Mouse (Mus musculus) testis, adult 2 months (tissue): ENCODE results near the gene Usf2. TPM values are rescaled to one million over a fixed set of nuclear protein-coding genes. Genes with fewer than 3 reads are reported as not detected.
"Not testable (repeated sequence)": the region's sequence is repeated elsewhere in the genome, so short reads cannot be mapped to it uniquely, and the experiment has no call there.

Experiments used
- H3K27ac ChIP-seq: fragments of 200-500 bp; 2 replicates; pipeline ENCODE4 v1.5.1; 2012; ENCODE audit warnings: low read depth, low read length; ENCODE audit not compliant: control insufficient read depth, insufficient read depth
- H3K27me3 ChIP-seq: fragments of 200-500 bp; 2 replicates; pipeline ENCODE4 v1.6.1; 2012; ENCODE audit warnings: mild to moderate bottlenecking, low read length, moderate library complexity; ENCODE audit not compliant: control insufficient read depth, insufficient read depth
- H3K36me3 ChIP-seq: fragments of 200-500 bp; 2 replicates; pipeline ENCODE4 v1.6.1; 2012; ENCODE audit warnings: mild to moderate bottlenecking, low read length; ENCODE audit not compliant: control insufficient read depth, insufficient read depth
- H3K4me1 ChIP-seq: fragments of 200-500 bp; 2 replicates; pipeline ENCODE4 v1.6.1; 2012; ENCODE audit warnings: low read length; ENCODE audit not compliant: control insufficient read depth, insufficient read depth
- H3K4me3 ChIP-seq: fragments of 200-500 bp; 2 replicates; pipeline ENCODE4 v1.5.1; 2012; ENCODE audit warnings: low read depth, mild to moderate bottlenecking, low read length, moderate library complexity, mixed read lengths; ENCODE audit not compliant: control insufficient read depth
- CTCF ChIP-seq: fragments of 200-500 bp; IDR thresholded peaks from 2 replicates; pipeline ENCODE4 v1.5.1; 2012; ENCODE audit warnings: low read depth, mild to moderate bottlenecking, inconsistent platforms, low read length, moderate library complexity; ENCODE audit not compliant: control insufficient read depth, insufficient read depth, insufficient replicate concordance
- POLR2A ChIP-seq: fragments of 200-500 bp; IDR thresholded peaks from 2 replicates; pipeline ENCODE4 v1.6.1; 2012; ENCODE audit warnings: low read depth, mild to moderate bottlenecking, inconsistent platforms, low read length, moderate library complexity; ENCODE audit not compliant: control insufficient read depth
- polyA plus RNA-seq: library from polyadenylated mRNA; depleted of rRNA; stranded (reverse); fragments of >200 nt; gene quantifications from 2 replicates; pipeline ENCODE4 v1.2.3, GENCODE M21; 2012

Usf2 gene
- polyA plus RNA-seq, 1 experiment = 27.0 TPM

- Histone ChIP-seq H3K27ac (no peak overlapping the region), H3K4me1 (no peaks in the 10 kb centered on the region), H3K4me3 (no peak overlapping the region), H3K27me3 (no peaks in the 10 kb centered on the region), H3K36me3 (no peaks in the 10 kb centered on the region)
- TF ChIP-seq POLR2A (no peak), CTCF (no peak)
Observed at GRCm38 (mm10) chr7:30924071-30924470, 32.5 kb downstream of the Usf2 start.

GRCm38 (mm10) chr7:30922490-30922889 lies 34.1 kb downstream of the Usf2 start:
- H3K27ac ChIP-seq, H3K4me1 ChIP-seq, H3K27me3 ChIP-seq: not testable (repeated sequence)

GRCm38 (mm10) chr7:30920217-30920616 lies 36.4 kb downstream of the Usf2 start:
- H3K4me3 ChIP-seq = no peak overlapping the region
- no peaks in the 10 kb centered on the region for H3K36me3 ChIP-seq
- no peaks in the 10 kb centered on the region for H3K27me3 ChIP-seq
- TF ChIP-seq CTCF = no peak
- TF ChIP-seq POLR2A = no peak
- H3K27ac ChIP-seq = no peak overlapping the region
- no peaks in the 10 kb centered on the region for H3K4me1 ChIP-seq

More at GRCm38 (mm10) chr7:30922490-30922889, 34.1 kb downstream of the Usf2 start:
- not testable (repeated sequence) for H3K4me3 ChIP-seq, H3K36me3 ChIP-seq

GRCm38 (mm10) chr7:30917219-30917618 lies 39.4 kb downstream of the Usf2 start:
- no peak overlapping the region for H3K4me3 ChIP-seq
- H3K27me3 ChIP-seq = no peaks in the 10 kb centered on the region
- TF ChIP-seq POLR2A = no peak
- H3K4me1 ChIP-seq = no peaks in the 10 kb centered on the region
- H3K27ac ChIP-seq = no peak overlapping the region
- no peaks in the 10 kb centered on the region for H3K36me3 ChIP-seq

GRCm38 (mm10) chr7:30916713-30917112 lies 39.9 kb downstream of the Usf2 start:
- Histone ChIP-seq H3K27me3 (no peaks in the 10 kb centered on the region), H3K4me3 (no peak overlapping the region), H3K36me3 (no peaks in the 10 kb centered on the region), H3K27ac (no peak overlapping the region), H3K4me1 (no peaks in the 10 kb centered on the region)
- no peak for TF ChIP-seq POLR2A
- no peak for TF ChIP-seq CTCF

- Histone ChIP-seq H3K27ac (no peak within 1 kb of the TSS), H3K4me1 (no peaks in the 10 kb centered on the region), H3K4me3 (no peak within 1 kb of the TSS), H3K36me3 (no peaks in the 10 kb centered on the region), H3K27me3 (no peaks in the 10 kb centered on the region)
- TF ChIP-seq CTCF (no peak), POLR2A (no peak)
Observed at GRCm38 (mm10) chr7:30914732-30915131, 41.9 kb downstream of the Usf2 start, which contains the start of gene Mag. Gene Mag (minus strand): TSS chr7:30914873.

GRCm38 (mm10) chr7:30909773-30910172 lies 46.8 kb downstream of the Usf2 start:
- Histone ChIP-seq H3K27ac (no peak overlapping the region), H3K4me3 (no peak overlapping the region; the same call in 1 of the 2 replicates), H3K27me3 (no peaks in the 10 kb centered on the region), H3K4me1 (peaks cover 17% of the 10 kb centered on the region), H3K36me3 (no peaks in the 10 kb centered on the region)
- no peak for TF ChIP-seq CTCF

GRCm38 (mm10) chr7:30908992-30909431 lies 47.6 kb downstream of the Usf2 start:
- Histone ChIP-seq H3K4me3 (peak overlapping the region; percentile 85), H3K4me1 (peaks cover 17% of the 10 kb centered on the region)
- TF ChIP-seq POLR2A (no peak), CTCF (no peak)

More at GRCm38 (mm10) chr7:30908992-30909431, 47.6 kb downstream of the Usf2 start:
- no peaks in the 10 kb centered on the region for H3K36me3 ChIP-seq
- H3K27me3 ChIP-seq = no peaks in the 10 kb centered on the region
- peak overlapping the region; percentile 32; the same call in 1 of the 2 replicates for H3K27ac ChIP-seq
